Mouse (Mus musculus): ENCODE results near the gene Gm28308.

The Gm28308 gene

DNA sequence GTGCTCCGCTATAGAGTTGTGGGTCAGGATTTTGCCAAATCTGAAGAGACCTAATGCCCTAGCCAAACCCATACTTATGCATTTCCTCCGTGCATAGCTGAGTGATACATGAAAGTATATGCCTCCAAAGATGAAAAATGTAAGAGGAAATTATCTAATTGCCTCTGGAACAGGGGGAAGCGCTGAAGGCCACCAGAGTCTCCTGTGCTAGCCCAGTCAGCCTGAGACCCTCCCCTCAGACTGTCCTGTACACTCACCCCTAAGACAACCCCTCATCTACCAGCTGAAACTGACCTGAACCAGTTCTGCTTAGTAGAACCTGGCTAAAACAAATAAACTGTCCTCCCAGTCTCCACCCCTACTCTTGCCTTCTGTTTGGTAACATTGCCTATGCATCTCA lies 32.4 kb downstream of the Gm28308 start:
- no peak for DNase-seq

GRCm38 (mm10) chr6:52180213-52180710 lies 32.9 kb downstream of the Gm28308 start:
- peak; percentile 43 for DNase-seq

DNA sequence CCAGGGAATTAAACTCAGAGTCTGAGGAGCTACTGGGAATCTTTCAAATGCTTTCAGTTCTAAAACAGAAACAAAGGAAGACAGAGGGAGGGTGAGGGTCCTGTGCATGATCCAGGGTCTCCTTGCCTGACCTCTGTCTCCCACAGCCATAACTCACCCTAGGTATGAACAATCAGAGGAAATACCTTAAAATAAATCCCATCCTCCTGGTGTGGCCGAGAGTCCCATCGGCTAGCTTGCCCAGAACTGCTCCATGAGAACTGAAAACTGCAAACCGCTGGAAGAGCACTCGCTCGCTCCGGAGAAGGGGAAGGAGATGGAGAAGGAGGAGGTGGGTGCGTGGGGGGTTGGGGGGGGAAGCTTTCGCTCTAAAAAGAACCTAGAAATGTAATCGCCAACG lies 33.4 kb downstream of the Gm28308 start:
- peak; percentile 43 for DNase-seq

GRCm38 (mm10) chr6:52178918-52179665 lies 34.0 kb downstream of the Gm28308 start:
- peak; percentile 43 for DNase-seq

- peak; percentile 42 for DNase-seq
These were observed 35.3 kb downstream of the Gm28308 start for GRCm38 (mm10) chr6:52177806-52178205.

DNA sequence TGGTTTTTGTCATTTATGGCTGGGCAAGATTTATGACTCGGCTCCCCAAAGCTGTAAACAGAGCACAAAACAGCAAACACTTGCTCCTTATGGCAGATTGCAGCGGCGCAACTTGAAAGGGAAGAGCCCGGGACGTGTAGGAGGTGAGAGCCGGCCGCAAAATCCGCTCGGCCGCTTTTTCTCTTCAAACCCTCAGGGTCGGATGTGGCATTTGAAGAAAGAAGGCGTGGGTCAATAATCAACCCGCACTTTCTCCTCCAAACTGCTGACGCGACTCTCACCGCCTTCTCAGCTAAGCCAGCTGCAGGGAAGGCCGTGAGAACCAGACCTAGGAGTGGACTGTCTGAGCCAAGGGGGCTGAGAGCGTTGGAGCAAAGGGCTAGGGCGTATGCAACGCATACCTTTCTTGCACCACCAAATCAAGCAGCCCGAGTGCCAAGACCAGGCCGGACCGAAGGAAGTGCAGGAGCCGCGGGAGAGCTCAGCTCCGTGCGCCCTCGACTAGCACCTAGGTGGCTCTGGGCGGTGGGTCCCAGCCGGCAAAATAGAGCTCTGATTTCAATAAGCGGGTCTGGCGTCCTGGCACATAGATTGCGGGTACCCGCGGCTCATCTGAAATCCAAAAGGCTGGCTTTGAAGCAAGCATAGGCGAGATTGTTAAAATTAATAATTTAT lies 35.9 kb downstream of the Gm28308 start, which contains the start of gene 5730596B20Rik:
5730596B20Rik (plus strand) TSS at position 438 of the 675 bp plus-strand sequence.
- DNase-seq, result peak; percentile 84

DNA sequence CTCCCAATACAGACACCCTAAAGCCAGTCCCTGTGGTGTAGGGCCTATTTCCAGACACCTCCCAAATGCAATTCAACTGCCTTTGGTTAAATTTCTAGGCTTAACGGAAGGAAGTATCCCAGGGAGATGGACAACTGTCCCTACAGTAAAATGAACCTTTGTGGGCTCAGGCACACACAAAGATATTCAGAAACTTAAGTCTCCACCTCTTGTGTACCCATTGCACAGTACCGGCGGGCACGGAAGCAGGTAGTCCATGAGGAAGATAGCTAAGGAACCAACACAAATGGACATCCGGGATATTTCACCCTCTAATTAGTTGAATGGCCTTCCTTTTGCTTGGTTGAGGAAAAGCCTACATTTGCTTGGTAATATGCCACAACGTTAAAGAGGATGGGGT lies 36.7 kb downstream of the Gm28308 start:
- DNase-seq, result peak; percentile 47

GRCm38 (mm10) chr6:52175864-52176263 lies 37.3 kb downstream of the Gm28308 start:
- DNase-seq, result peak; percentile 80

DNA sequence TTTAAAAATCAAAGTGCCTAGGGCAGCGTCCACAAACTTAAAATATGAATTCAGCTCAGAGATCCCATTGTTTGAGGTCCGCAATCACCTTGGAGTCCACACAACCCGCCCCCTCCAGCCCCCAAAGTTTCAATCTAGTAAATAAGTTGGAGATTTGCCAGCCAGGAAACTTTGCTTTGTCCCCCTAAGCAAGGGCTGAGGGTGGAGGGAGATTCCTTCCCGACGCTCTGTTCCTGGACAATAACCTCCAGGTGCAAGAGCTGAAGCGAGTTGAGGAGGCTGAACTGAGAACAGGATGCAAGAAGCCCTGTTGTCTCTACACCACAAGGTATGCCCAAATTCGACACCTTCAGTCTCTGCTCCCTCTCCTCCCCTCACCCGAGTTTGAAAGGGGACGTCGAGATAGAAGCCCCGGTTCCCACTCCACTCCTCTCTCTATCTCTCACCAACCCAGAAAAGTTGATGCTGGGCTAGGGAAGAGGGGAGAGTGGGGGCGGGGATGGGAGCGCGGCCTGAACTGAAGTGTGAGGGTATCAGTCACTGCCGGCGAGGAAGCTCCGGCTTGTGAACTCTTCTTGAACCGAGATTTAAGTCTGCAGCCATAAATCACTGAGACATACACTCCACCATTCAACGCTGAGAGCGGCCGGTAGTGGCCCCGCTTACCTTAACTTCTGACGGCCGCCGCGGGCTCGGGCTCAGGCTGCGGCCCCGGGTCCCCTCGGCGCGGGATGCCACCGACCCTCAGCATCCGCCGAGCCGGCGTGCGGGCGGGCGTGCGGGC lies 38.0 kb downstream of the Gm28308 start:
- peak; percentile 90 for DNase-seq

GRCm38 (mm10) chr6:52173648-52174047 lies 39.5 kb downstream of the Gm28308 start:
- peak; percentile 69 for DNase-seq

- DNase-seq, result peak; percentile 95
These were observed 40.6 kb downstream of the Gm28308 start for GRCm38 (mm10) chr6:52172501-52172900.

DNA sequence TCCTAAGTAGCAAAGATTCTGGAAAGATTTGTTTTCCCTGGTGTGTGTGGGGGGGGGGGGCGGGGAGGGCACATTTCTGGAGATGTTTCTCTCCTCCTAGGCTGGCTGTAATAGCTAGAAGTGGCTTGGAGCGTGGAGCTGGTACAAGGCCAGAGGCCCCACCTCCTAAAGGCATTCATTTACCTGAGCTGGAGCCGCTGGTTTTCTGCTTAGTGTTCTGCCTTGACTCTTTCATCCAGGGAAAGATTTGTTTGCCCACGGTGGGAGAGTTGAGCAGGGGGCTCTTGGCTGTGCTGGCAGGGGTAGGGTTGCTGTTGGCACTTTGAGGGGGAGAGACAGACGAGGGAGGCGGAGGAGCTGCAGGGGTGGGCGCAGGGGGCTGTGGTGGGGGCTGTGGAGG lies 41.2 kb downstream of the Gm28308 start:
- no peak for DNase-seq

- DNase-seq, result peak; percentile 88
These were observed 41.8 kb downstream of the Gm28308 start for GRCm38 (mm10) chr6:52171331-52171730.

DNA sequence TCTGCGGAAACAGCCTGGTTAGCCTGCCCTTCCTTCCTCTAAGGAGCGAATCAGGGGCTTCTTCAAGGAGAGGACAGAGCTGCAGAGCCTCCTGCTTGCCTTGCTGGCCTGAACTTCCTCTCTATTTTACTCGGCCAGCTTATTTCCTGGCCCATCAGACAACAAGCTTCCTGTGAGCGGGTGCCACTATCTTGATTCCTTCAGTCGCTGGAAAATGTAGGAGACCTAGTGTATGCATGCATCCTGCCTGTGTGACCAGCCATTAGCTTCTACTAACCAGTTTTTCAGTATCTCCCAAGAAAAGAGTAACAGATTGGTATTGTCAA lies 42.3 kb downstream of the Gm28308 start:
- no peak for DNase-seq

GRCm38 (mm10) chr6:52170166-52170897 lies 42.8 kb downstream of the Gm28308 start:
- DNase-seq, result peak; percentile 76

- DNase-seq, result no peak
These were observed 43.5 kb downstream of the Gm28308 start for GRCm38 (mm10) chr6:52169499-52170165.

DNA sequence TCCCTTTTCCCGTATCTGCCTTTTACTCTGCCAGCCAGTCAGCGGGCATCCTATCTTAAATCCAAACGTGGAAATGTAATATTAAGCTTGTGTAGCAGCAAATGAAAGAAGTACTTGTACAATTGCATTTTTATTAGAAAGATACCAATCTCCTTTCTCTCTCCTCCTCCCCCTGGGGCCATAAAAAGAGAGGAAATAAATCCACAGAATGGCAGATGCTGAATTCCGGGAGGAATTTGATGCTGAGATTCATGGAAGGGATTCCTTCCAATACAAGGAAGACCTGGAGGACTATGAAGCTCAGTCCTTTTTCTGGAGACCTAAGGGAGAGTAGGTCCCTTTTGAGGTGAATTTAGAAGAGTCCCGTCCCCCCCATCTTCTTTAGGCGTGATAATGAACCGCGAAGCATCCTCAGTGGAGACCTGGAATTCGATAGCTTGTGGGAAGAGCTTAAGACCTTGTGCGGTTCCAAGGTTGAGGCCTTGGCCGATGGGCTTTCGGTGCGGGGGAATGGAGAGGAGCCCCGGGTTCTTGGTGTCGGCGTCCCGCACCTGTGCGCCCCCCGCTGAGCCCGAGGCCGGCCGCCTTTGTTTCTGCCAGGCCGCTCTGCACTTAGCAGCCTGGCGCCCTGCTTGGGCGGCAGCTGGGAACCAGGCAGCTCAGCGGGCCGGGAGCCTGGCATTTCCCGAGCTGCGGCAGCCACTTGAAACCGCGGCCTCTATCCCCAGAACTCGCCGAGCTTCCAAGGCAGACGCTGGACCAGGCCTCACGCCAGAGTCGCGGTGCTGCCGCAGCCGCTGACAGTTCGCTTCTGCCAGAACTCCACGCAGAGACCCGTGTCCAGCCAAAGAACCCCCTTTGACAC lies 44.7 kb downstream of the Gm28308 start:
- DNase-seq, result peak; percentile 71

DNA sequence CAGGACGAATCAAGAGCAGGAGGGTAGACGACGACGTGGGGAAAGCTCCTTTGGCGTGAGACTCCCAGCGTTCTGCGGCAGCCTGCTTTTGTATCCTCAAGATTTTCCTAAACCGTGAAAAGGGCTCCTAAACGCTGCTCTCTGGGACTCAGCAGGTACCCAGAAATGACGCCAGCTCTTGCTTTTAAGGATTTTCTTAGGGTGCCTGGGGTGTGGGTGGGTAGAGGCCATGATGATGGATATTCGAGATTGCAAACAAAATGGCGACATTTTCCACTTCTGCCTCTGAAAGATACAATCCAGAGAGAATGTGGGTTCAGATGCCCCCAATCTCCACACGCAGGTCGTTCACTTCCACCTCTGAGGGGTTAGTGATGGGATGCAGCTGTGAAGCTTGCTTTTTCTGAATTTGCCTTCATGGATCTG lies 45.4 kb downstream of the Gm28308 start:
- DNase-seq, result peak; percentile 66

- DNase-seq, result no peak
These were observed 46.0 kb downstream of the Gm28308 start for GRCm38 (mm10) chr6:52167176-52167575.

GRCm38 (mm10) chr6:52166431-52167077 lies 46.6 kb downstream of the Gm28308 start:
- peak; percentile 66 for DNase-seq

Measured in embryo, embryonic 11 days (tissue).